Mouse (Mus musculus) olfactory bulb, adult 2 months (tissue): ENCODE data around the gene Pole4.

Source experiments
- CTCF ChIP-seq: fragments of 200-500 bp; IDR thresholded peaks from 2 replicates; pipeline ENCODE4 v1.5.1; 2012; ENCODE audit warnings: low read depth, mild to moderate bottlenecking, low read length, moderate library complexity; ENCODE audit not compliant: insufficient read depth
- POLR2A ChIP-seq: fragments of 200-500 bp; IDR thresholded peaks from 2 replicates; pipeline ENCODE4 v1.6.1; 2012; ENCODE audit warnings: mild to moderate bottlenecking, low read depth, low read length, moderate library complexity; ENCODE audit not compliant: insufficient read depth

- TF ChIP-seq POLR2A (no peak), CTCF (no peak)
These were observed 52.0 kb downstream of the Pole4 start for GRCm38 (mm10) chr6:82653169-82653525.
